Mouse (Mus musculus) limb, embryonic 11.5 days (tissue): Measurements from ENCODE around the gene Sfxn5. TPM values are rescaled to one million over a fixed set of nuclear protein-coding genes. Genes with fewer than 3 reads are reported as not detected.

Experiments used
- ATAC-seq: fragments of 200-750 bp; cut with Nextera tagmentation; 2 replicates; pipeline ENCODE4 v1.8.0; 2017; ENCODE audit warnings: low read depth; ENCODE audit not compliant: insufficient number of reproducible peaks, low FRiP score, low TSS enrichment
- DNase-seq: peaks from one replicate; pipeline ENCODE4 v3.0.0-alpha.2; 2015; ENCODE audit warnings: low spot score
- H3K27ac ChIP-seq: fragments of 300-500 bp; sonication (generic); replicated peaks from 2 replicates; pipeline ENCODE4 v1.5.1; 2014; ENCODE audit warnings: low read depth, mild to moderate bottlenecking, low read length
- H3K27me3 ChIP-seq: fragments of 300-500 bp; sonication (generic); 2 replicates; pipeline ENCODE4 v1.6.1; 2014; ENCODE audit warnings: mild to moderate bottlenecking, low read length, mixed read lengths; ENCODE audit not compliant: control insufficient read depth, insufficient read depth
- H3K36me3 ChIP-seq: fragments of 300-500 bp; sonication (generic); 2 replicates; pipeline ENCODE4 v1.6.1; 2014; ENCODE audit warnings: mild to moderate bottlenecking, low read length, moderate library complexity, mixed read lengths; ENCODE audit not compliant: control insufficient read depth, insufficient read depth
- H3K4me1 ChIP-seq: fragments of 300-500 bp; sonication (generic); 2 replicates; pipeline ENCODE4 v1.6.1; 2014; ENCODE audit warnings: low read length, mixed read lengths; ENCODE audit not compliant: control insufficient read depth, insufficient read depth
- H3K4me2 ChIP-seq: fragments of 300-500 bp; sonication (generic); 2 replicates; pipeline ENCODE4 v1.6.1; 2014; ENCODE audit warnings: low read depth, mild to moderate bottlenecking, moderate library complexity; ENCODE audit not compliant: severe bottlenecking
- H3K4me3 ChIP-seq: fragments of 300-500 bp; sonication (generic); 2 replicates; pipeline ENCODE4 v1.5.1; 2014; ENCODE audit warnings: low read depth, low read length
- H3K9ac ChIP-seq: fragments of 300-500 bp; sonication (generic); 2 replicates; pipeline ENCODE4 v1.6.1; 2014; ENCODE audit warnings: mild to moderate bottlenecking, low read length
- H3K9me3 ChIP-seq: fragments of 300-500 bp; sonication (generic); 2 replicates; pipeline ENCODE4 v1.6.1; 2016; ENCODE audit warnings: low read length; ENCODE audit not compliant: control insufficient read depth
- WGBS: fragments of 180-500 bp; shearing (Covaris S2); extraction: QIAGEN DNeasy Blood & Tissue Kit; methylation state at CpG from one replicate; pipeline ENCODE4 v1.1.7; 2014; 5-methylcytosine and 5-hydroxymethylcytosine counted together
- polyA plus RNA-seq: library from polyadenylated mRNA; unstranded; fragments of >200 nt; fragmentation: Nextera tagmentation; extraction: Ambion mirVana; gene quantifications from 2 replicates; pipeline ENCODE4 v1.2.1, GENCODE M21; 2014

Gene Sfxn5
- polyA plus RNA-seq, 1 experiment from 2014 or later, result 4.8 TPM

DNA sequence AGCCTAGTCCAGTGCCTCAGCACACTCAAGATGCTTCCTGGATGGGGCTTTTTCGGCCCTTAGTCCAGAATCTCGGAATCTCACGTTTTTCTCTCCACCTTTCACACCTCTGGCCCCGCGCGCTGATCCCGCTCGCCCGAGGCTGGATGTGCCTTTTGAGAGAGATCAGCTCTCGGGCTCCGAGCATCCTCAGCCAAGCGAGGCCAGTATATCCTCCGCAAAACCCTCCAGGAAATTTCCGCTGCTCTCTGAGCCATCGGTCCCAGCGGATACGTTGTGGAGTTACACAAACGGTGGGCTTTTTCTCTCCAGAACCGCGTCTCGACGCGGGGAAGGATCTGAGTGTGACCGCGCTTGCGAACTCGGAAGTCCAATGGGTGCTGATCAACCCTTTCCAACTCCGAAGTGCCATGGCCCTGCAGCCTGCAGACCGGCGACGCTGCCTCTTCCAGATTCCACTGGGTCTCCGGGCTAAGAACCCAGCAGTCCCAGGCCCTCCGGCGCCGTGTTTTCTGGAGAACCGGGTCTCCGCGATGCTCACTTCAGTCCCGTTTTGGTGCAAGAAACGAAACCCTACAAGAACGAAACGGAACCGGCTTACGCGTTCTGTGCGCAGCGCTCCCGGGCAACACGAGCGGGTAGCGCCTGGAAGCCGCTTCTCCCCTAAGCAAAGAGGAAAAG, 143.2 kb downstream of the Sfxn5 start:
- no peak overlapping the region for H3K27ac ChIP-seq

DNA sequence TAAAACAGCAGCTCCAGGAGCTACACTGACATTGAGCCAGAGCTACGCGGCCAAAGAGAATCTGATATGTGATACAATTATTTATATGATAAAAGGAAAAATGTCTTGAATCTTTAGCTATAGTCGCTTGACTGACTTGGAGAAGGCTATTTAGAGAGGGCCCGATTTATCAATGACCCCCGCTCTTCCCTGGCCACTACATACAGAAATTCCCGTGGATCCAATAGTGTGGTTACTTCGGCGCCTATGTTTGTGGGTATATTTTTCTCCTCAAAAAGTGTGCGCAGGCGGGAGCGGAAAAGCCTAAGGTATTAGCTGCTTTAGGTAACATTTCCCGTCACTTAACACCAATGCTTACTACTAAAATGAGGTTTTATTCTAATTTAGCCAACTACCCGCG, 143.9 kb downstream of the Sfxn5 start:
- DNase-seq (no peak), ATAC-seq (no peak)
- H3K9me3 ChIP-seq, result no peaks in the 10 kb centered on the region
- no peaks in the 10 kb centered on the region for H3K36me3 ChIP-seq
- no peak overlapping the region for H3K4me3 ChIP-seq
- WGBS, result 8% methylated on average over 14 of the region's 14 CpGs
- H3K4me2 ChIP-seq, result no peak overlapping the region
- H3K27ac ChIP-seq, result no peak overlapping the region
- peaks cover 14% of the 10 kb centered on the region for H3K4me1 ChIP-seq
- peaks cover 89% of the 10 kb centered on the region for H3K27me3 ChIP-seq
- no peak overlapping the region for H3K9ac ChIP-seq

More for the DNA sequence above, 143.2 kb downstream of the Sfxn5 start:
- Histone ChIP-seq H3K4me2 (peak overlapping the region; percentile 33), H3K9ac (no peak overlapping the region; the same call in 1 of the 2 replicates), H3K36me3 (no peaks in the 10 kb centered on the region), H3K4me3 (peak overlapping the region; percentile 20), H3K27me3 (peaks cover 93% of the 10 kb centered on the region), H3K4me1 (peaks cover 14% of the 10 kb centered on the region), H3K9me3 (no peaks in the 10 kb centered on the region)
- WGBS, result under 1% methylated on average over 52 of the region's 52 CpGs
- no peak for ATAC-seq
- peak; percentile 80 for DNase-seq

DNA sequence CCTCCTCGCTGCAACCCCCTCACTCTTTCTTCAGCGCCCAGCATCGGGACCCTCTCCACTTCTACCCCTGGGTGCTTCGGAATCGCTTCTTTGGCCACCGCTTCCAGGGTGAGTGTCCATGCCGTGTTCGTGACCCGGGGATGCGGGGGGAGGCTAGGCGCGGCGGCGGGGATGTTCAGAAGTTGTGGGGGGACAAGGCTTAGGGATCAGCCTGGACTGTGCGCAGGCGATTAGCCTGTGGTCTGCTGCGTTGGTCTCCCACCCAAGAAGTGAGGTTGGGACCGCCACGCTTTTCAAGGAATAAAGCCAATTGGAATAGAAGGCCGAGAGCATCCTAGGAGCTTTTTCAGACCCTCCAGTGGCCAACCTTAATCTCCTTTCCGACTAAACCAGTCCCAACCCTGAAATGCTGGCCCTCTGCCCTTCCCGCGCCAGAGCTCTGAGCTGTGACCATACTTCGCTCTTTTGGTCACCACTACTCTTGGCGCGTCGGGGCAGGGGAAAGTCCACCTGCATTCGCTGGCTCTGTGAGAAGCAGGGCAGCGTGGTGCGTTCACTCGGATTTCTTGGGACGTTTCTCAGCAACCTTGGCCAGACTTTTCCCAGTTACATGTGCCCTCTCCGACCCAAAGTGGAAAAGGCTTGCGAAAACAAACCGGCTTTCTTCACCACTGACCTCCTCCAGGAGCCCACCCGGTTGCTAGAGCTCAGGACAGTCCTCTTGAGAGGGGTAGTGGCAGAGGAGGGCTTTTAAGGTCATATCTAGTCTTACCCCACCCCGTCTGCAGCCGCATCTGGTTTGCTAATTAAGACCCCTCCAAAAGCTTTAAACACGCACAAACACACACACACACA, 144.7 kb downstream of the Sfxn5 start:
- H3K4me2 ChIP-seq, result peak overlapping the region; percentile 53
- no peaks in the 10 kb centered on the region for H3K9me3 ChIP-seq
- no peak overlapping the region for H3K9ac ChIP-seq
- H3K4me1 ChIP-seq, result peaks cover 14% of the 10 kb centered on the region
- no peak for ATAC-seq
- H3K27me3 ChIP-seq, result peaks cover 86% of the 10 kb centered on the region
- peak; percentile 68 for DNase-seq
- no peaks in the 10 kb centered on the region for H3K36me3 ChIP-seq
- H3K4me3 ChIP-seq, result peak overlapping the region; percentile 32
- under 1% methylated on average over 39 of the region's 39 CpGs for WGBS
- H3K27ac ChIP-seq, result no peak overlapping the region

DNA sequence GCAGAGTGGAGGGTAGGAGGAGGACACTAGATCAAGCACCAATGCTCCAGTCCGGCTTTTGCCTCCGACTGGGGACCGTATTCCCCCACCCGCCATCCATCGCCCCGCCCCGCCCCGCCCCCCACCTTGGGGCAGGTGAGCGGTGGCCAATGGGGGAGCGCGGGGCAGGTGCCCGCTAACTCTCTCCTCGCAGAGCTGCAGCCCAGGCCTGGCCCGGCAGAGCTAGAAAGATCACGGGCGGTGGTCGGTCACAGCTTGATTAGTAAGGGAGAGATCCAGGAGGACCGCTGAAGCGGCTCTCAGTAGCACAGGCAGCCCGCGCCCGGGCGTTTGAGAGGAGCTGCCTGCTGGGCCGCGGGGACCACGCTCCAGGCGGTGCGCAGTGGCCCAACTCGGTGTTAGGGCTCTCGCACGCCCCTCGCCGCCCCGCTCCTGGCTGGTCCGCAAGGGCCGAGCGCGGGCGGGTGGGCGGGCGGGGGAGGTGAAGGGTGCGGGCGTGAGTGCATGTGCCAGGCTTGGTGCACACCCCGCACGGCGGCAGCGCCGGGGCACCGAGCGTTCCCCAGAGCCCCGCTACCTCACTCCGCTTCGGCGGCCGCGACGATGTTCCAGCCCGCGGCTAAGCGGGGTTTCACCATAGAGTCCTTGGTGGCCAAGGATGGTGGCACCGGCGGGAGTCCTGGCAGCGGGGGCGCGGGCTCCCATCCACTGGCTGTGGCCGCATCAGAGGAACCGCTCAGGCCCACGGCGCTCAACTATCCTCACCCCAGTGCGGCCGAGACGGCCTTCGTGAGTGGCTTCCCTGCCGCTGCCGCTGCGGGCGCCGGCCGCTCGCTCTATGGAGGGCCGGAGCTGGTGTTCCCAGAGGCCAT, 145.6 kb downstream of the Sfxn5 start, which contains the start of gene Emx1:
Emx1 (plus strand) TSS at position 99 of the 872 bp plus-strand sequence.
- H3K36me3 ChIP-seq, result no peaks in the 10 kb centered on the region
- H3K4me3 ChIP-seq, result peak within 1 kb of the TSS; percentile 32
- peak; percentile 69 for ATAC-seq
- peak; percentile 73 for DNase-seq
- no peak within 1 kb of the TSS for H3K27ac ChIP-seq
- H3K9me3 ChIP-seq, result no peaks in the 10 kb centered on the region
- H3K27me3 ChIP-seq, result peaks cover 77% of the 10 kb centered on the region
- H3K4me1 ChIP-seq, result peaks cover 14% of the 10 kb centered on the region
- H3K4me2 ChIP-seq, result peak within 1 kb of the TSS; percentile 53
- WGBS, result under 1% methylated on average over 69 of the region's 81 CpGs
- no peak within 1 kb of the TSS for H3K9ac ChIP-seq

DNA sequence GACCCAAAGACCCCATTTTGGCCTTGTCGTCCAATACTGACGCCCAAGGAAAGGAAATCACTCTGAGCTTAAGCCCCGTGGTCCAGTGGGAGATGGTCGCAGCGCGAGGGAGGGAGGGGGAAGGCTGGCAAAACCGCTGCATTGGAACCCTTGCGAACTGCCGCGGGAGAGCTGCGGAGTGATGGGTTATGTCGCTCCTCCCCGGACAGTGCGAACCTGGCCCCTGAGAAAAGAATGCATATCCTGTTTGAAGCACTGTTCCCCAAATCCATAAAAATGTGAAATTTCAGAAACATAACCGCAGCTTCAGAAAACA, 146.5 kb downstream of the Sfxn5 start:
- WGBS, result under 1% methylated on average over 15 of the region's 15 CpGs
- Histone ChIP-seq H3K36me3 (no peaks in the 10 kb centered on the region), H3K9ac (no peak overlapping the region), H3K4me1 (peaks cover 14% of the 10 kb centered on the region), H3K4me3 (no peak overlapping the region), H3K27me3 (peaks cover 68% of the 10 kb centered on the region), H3K9me3 (no peaks in the 10 kb centered on the region), H3K27ac (no peak overlapping the region), H3K4me2 (no peak overlapping the region)
- no peak for ATAC-seq
- peak; percentile 54 for DNase-seq

DNA sequence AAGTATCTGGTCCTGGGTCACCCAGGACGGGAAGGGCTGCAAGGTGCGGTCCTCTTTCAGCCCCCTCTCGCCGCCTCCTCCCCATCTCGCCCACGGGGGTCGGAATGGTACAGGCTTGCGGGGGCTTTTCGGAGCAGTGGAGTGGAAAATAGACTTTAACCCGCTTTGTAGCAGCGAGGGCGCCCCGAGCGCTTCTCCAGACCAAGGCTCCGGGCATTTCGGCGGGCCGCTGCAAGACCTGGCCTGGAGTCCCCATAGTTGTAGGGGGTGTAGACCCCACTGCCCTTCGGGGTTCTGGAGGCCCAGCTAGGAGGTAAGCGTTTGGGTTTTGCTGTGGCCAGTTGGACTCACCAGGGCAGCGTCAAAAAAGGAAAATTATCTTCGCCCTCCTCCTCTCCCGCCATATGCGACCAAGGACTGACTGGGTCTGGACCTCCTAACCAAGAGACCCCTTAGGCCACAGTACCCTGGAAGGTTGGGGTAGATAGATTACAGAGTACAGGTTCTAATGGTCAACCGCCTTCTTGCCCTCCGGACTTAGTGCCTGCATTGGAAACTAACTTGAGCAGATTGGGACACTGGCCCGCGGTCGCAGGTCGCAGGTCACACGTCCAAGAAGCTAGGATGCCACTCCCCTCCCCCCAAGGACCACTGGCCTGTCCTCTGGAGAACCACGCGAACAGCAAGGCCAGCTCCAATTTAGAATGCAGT, 147.0 kb downstream of the Sfxn5 start:
- H3K4me2 ChIP-seq, result peak overlapping the region; percentile 31; the same call in 1 of the 2 replicates
- ATAC-seq (no peak), DNase-seq (peak; percentile 55)
- peaks cover 63% of the 10 kb centered on the region for H3K27me3 ChIP-seq
- no peaks in the 10 kb centered on the region for H3K36me3 ChIP-seq
- H3K4me3 ChIP-seq, result no peak overlapping the region
- WGBS, result 2% methylated on average over 33 of the region's 33 CpGs
- H3K27ac ChIP-seq, result no peak overlapping the region
- H3K9me3 ChIP-seq, result no peaks in the 10 kb centered on the region
- H3K9ac ChIP-seq, result no peak overlapping the region; the same call in 1 of the 2 replicates
- H3K4me1 ChIP-seq, result peaks cover 14% of the 10 kb centered on the region

DNA sequence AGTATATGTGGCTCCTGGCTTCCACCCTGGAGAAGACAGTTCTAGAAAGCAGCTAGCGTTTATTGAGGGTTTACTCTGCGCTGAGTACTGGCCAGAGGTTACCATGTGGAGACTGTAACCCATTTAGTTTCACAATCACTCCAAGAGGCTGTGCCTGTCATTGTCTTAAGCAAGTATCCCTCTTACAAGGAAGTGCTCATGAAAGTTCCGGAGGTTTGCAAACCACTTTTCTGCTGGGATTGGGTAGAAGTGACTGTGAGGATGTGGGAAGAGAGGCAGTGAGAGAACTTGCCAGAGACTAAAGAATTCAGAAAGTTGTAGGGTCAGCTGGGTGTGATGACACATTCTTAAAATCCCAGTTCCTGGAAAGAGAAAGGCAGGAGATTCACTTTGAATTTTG, 149.3 kb downstream of the Sfxn5 start:
- no peaks in the 10 kb centered on the region for H3K9me3 ChIP-seq
- H3K4me3 ChIP-seq, result no peak overlapping the region
- WGBS, result 54% methylated on average over 3 of the region's 3 CpGs
- DNase-seq (no peak), ATAC-seq (no peak)
- no peak overlapping the region for H3K27ac ChIP-seq
- no peak overlapping the region for H3K4me2 ChIP-seq
- peaks cover 10% of the 10 kb centered on the region for H3K4me1 ChIP-seq
- H3K9ac ChIP-seq, result no peak overlapping the region
- H3K27me3 ChIP-seq, result peaks cover 45% of the 10 kb centered on the region
- H3K36me3 ChIP-seq, result no peaks in the 10 kb centered on the region
